21 mouse cellular contexts compared by ENCODE assay signal in the genomic region with DNA sequence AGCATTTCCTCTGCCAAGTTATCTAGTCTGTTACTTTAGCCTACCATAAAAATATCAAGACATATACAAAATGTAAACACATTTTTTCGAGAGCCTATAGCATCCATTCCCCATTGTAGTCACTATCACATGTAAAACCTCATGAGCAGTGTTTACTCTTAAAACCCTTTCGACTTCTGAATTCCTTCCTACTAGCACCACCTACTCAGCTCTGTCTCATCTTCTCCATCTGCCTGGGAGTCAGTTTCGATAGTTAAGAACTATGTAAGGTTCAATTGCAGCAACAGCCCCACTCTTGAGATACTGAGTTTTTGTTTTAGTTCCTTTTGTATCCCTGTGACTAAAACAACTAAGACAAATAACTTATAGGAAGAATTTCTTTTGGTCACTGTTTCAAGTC.
"Had no signal": no experiment of that assay in that cellular context is flagged by ENCODE, and none has a peak within 500 bp of the region (broad histone marks: within the 10 kb centered on the region; RNA-seq: fewer than 3 reads in every experiment).

No protein-coding gene starts in this region.

- DNase-seq: heart, postnatal 10 days; heart, postnatal 14 days; heart, postnatal 36 days; heart, postnatal 4 days; kidney, adult 11 months; kidney, adult 18-20 months; kidney, adult 2 months; kidney, adult 8-10 months; kidney, adult 9 months; kidney, postnatal 10 days; kidney, postnatal 14 days; kidney, postnatal 25 days; kidney, postnatal 36 days; kidney, postnatal 4 days; layer of hippocampus, postnatal 36 days had no signal

- ATAC-seq: hindbrain, embryonic 16.5 days; hindbrain, postnatal 0 days; inflammation-experienced regulatory T-cells, adult 6 months; intestine, embryonic 15.5 days; intestine, embryonic 16.5 days; intestine, postnatal 0 days had no signal
